Mouse (Mus musculus) spleen, postnatal 36 days (tissue): Measurements from ENCODE around the gene Bik.
A peak's percentile ranks its signal among the peaks of the same experiment; 100 is the strongest.

Source experiments
- DNase-seq, 2 experiments: peaks; one replicate each; pipeline ENCODE4 v3.0.0; 2022; ENCODE audit warnings: low spot score in 2 of 2, mixed read lengths in 1 of 2

Bik gene

DNA sequence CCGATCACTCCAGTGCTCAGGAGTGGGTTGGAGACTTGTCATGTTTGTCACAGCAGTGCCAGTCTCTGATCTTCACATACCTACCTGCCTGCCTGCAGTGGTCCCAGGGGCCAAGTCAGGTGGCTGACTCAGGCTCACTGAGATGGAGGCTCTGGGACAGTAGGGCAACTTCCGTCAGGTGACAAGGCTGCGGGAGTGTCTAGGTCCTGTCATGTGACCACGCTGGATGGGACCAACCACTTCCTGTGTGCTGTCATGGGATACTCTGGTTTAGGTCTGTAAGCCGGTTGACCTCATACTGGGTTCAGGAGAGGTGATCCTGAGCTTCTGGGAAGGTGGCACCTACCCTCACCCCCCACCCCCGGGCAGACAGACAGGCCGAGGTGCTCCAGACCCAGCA lies 19.4 kb downstream of the Bik start:
- no peak for DNase-seq

DNA sequence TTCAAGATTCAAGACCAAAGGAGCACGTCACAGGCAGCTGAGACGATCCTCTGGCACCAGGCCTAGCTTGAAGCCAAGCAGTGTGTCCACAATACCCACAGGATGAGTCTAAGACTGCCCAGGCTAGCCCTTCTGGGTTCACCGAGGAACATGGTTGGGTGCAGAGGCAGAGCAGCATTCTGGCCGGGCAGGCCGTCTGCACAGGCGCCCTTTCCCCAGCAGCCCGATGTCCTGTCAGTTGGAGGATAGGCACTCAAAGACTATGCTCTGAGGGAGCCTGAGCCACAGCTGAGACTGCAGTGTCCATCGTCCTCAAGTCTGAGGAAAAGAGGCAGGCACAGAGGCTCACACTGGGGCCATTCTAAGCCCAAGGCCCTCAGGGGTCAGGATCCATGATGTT lies 20.5 kb downstream of the Bik start:
- no peak for DNase-seq

DNA sequence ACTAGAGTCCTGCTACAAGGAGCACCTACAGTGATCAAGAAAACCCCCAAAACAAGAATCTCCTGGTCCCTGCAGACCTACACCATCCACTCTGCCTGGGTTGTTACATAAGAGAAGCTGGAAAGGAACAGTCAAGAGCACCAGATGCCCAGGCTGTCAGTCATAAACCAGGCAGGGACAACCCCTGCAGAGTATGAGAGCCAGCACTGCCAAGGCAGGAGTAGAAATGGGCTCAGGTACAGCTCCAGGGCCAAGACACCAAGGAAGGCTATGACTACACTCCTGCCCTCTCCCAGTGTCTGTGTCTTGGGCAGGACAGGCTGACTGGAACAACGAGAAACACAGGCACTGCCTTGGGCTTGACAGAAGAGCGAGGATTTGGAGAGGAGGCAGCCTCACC lies 23.5 kb downstream of the Bik start:
- DNase-seq, result no peak

DNA sequence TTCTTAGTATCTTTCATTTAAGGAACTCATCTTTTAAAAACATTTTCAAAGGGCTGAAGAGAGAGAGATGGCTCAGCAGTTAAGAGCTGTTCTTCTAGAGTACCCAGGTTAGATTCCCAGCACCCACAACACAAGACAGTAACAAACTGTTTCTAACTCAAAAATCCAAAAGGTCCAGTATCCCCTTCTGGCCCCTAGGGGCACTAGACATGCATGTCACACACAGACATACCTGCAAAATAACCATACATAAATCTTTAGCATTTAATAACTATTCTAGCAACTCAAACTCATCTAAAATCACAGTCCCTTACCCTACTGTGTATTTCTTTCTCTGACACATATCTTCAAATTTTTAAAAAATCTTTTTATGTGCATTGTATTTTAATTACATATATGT lies 27.2 kb downstream of the Bik start:
- DNase-seq, result no peak

DNA sequence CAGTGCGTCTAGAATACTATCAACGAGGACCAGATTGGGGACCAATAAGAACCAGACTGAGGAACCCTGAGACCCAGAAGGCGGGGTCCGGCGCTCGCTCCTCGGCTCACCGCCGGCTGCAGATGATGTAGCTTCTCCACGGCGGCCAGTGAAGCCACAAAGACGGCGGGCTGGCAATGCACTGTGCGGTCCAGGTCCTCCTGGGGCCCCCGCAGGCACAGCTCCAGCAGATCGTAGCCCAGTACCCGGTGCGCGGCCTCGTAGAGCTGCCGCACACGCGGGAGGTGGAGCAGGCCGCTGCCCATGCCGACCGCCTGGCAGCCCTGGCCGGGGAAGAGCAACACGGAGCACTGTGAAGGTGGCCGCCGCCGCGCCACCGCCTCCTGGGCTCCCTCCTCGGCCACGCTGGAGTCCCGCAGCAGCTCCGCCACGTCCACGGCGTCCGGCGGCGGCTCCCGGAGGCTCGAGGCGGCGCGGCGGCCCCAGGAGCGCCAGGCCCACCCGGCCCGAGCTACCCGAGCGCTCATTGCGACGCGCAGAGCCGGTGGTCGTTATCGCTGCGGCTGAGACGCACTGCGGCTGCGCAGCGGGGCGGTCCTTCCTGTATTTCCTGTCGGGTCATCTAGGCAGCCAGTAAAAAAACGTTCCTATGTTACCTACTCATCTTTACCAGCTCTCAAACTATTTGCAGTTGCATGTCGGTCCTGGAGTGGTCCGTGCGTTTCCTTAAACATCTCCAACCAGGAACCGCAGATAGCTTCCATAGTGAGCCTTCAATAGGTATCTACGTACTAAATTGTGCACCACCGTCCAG lies 28.7 kb downstream of the Bik start:
- DNase-seq, result peak; percentile 85 to 91

DNA sequence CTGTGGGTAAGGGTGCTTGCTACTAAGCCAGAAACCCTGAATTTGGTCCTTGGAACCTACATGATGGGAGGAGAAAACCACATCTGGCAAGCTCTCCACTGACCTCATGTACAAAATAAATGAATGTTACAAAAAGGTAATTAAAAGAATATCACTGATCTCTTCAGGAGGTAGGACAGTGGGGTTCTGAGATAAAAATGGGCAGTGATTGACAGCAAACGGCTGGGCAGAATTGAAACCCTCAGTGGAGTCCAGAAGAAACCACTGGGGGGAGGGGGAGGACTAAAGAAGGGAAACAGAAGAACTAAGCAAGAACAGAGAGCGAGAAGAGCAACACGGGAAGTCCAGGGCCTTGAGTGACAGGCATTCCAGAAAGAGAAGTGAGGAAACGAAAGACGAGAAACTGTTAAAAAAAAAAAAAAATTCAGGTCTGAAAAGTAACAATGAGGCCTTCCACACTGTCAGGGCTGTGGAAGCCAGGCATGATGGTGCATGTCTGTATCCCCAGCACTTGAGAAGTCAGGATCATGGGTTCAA lies 34.3 kb downstream of the Bik start:
- peak in 1 of 2 experiments; percentile 18 for DNase-seq

DNA sequence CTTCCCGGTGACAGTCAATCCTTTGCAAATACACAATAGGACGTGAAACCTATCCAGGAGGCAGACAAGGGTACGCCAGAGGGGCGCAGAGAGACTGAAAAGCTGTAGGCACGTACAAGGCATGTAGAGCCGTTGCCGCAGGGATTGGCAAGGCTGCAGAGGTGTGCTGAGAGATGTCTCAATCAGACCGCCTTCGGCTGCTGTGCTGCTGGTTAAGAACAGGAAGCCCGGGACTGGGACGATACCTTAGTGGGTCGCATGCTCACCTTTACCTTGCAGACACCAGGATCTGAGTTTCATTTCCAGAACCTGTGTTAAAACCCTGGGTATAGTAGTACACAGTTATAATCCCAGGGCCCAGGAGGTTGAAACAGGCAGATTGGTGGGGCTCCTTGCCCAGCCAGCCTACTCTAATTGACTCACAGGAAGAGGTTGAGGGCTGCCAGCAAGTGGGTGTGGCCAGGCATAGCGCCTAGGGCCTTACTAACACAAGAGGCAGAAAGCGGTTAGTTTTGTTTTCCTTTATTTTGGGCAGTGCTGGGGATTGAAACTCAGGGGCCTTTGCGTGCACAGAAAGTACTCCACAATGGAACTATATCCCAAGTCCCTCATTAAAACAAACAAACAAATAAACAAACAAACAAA lies 36.1 kb downstream of the Bik start:
- peak; percentile 85 to 90 for DNase-seq

DNA sequence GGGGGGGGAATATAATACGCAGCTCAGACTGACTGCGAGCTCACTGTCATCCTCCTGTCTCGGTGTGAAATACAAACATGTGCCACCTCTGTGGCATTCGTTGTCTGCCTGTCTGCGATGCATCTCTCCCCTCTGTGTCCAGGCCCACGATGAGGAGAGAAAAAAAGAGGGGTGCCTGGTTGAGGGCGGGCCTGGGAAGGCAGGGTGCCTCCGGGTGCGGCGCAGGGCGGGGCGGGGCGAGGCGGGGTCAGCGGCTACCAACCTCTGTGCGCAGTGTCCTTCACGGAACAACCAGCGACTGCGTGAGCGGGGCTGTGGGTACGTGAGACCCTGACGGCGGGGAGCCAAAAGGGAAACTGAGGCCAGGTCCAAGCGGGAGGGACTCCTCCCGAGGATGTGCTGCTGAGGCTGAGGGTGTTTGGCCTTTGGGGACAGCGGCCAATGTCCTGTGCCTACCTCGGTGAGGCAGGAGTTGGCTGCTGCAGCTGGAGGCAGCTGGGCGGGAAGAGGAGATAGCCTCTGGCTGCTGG lies 36.7 kb downstream of the Bik start, which contains the start of the genes Tspo and Mcat:
Gene Tspo (plus strand): TSS at position 266 of the 530 bp plus-strand sequence.
Gene Mcat (minus strand): TSS at position 461 of the 530 bp plus-strand sequence.
- DNase-seq, result peak; percentile 80 to 83

DNA sequence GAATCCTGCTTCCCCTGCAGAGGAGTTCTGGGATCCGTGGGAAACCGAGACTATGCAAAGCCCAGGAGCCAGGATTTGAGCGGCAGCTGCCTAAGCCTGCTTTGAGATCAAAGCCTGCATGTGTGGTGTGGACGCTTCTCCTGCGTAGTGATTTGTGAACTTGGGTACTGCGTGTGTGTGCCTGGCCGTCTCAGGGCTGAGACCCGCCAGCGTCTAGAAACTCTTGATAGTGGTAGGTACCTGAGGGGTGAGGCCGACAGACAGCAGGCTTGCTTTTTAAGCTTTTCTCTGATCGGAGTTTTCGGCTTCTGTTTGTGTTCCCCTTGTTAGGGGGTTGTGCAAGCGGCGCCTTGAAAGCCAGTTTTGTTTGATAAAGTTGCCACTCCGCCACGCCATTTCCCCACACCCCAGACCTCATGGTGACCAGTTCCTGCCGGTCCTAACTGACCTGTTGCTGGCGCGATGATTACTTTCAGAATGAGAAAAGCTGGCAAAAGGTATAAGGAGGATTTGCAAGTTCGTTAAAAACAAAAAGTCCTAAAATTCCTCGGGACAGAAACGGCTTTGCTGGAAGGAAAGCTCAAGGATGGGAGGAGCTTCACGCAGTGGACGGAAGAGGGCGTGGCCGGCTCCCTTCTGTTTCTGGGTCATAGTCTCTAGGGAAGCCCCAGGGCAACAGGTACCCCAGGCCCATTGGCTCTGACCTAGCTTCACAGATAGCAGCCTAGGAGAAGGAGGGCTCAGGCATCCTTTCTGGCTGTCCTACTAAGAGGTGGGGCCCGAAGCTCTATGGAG lies 37.4 kb downstream of the Bik start:
- DNase-seq, result peak; percentile 53 to 65

DNA sequence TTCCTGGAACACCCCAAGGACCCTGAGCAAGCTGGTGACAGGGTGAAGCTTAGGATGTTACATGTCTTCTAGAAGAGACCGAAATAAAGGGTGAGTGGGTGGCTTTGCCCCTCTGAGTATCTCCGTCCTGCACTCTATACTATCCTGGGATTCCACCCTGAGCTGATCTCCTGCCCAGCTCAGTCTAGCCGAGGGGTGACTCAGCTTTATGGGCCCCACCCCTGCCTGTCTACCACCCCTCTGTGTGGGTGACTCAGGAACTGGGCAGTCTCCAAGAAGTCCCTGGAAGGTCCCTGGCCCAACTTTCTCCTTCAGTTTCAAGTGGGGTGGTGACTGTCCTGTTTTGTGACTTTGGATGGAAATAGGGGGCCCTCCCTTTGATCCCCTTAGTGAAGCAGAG lies 38.8 kb downstream of the Bik start:
- peak; percentile 38 to 61 for DNase-seq

DNA sequence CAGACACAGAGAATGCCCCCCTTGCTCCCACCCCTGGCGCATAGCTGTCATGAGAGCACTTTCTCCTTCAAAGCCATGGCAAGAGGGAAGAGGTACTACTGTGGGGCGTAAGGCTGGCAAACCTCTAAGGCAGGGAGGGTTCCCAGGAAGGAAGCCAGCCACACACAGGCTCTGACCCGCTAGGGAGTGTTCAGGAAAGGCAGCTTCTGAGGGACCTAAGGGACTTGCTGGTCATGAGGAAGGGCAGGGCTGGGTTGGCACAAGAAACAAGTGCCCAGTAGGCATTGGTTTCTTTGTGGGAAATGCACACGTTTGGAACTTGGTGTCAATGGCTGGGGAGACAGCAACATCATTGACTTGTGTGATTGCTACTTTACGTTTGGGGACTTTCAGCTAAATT lies 39.3 kb downstream of the Bik start:
- no peak for DNase-seq

DNA sequence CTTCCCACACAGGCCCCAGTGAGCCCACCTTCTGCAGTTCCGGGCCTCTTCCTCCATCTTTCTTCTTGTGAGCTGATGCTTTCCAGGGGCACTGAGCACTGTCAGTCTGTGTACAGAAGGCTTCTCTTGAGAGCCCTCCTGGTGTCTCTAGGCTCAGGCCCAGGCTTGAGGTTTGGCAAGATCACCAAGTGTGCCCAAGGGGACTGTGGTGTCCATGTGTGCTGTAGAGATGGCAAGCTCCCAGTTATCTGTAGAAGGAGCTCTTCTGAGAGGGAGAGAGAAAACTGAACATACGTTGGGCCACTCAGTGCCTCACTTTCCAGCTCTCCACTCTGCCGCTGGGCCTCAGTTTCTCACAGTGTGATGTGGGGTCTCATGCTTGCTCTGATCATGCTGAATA lies 41.1 kb downstream of the Bik start:
- no peak for DNase-seq

DNA sequence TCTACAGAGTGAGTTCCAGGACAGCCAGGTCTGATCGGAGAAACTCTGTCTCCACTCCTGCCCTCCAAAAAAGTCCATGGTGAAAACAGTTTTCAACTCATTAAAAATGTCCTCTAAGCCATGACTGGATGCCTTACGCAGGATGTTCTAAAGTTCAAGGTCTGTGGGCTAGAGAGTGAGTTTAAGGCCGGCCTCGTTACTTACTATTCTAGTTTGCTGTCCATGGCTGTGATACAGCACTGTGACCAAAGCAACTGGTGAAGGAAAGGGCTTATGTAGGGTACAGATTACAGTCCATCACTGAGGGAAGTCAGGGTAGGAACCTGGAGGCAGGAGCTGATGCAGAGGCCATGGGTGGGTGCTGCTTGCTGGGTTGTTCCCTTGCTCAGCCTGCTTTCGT lies 41.9 kb downstream of the Bik start:
- DNase-seq, result no peak

DNA sequence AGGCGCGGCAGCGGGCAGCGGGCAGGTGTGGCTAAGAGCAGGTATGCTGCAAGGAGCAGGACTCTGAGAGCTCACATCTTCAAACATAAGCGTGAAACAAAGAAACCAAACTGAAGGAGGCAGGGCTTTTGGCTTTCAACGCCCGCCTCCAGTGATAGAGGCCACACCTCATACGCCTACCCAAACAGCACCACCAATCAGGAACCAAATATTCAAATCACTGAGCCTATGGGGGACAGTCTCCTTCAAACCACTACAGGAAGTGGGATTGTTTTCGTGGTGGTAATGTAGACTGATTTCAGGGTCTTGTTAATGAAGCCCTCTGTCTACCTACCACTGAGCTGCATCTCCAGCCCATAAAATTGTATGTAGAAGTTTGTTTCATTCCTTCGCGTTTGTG lies 43.0 kb downstream of the Bik start:
- DNase-seq, result no peak

DNA sequence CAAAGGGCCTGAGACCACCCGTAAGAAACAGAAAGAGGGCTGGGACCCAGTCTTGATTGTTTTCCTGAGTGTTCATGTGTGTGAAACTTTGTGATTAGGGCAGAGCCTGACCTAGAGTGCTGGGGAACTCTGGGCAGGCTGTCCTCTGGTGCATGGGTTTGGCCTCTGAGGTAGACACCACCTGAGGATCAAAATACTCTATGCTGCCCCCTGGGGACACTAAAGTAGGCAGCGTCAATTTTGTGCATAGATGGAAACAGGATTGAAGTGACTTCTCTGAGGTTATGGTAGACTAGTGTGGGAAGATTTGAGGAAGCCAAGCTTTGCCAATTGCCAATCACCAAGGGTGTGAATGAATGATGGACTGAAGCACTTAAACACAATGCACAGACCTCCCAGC lies 44.0 kb downstream of the Bik start:
- DNase-seq, result no peak

DNA sequence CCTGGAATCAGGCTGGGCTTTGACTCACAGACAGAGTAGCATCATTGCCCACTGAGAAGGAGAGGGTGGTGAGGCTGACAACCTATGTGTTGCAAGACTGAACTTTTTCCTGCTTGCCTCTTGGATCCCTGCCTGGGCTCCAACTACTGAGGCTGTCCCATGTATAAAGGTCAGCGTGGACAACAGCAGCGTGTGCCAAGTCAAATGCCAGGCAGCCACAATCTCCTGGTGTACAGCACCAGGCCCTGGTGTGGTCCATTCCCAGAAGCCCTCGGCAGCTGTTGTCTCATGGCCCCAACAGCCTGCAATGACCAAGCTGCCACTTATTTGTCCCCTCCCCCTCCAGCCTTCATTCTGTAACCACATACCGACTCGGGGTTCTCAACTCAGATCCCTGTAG lies 45.0 kb downstream of the Bik start:
- DNase-seq, result no peak

DNA sequence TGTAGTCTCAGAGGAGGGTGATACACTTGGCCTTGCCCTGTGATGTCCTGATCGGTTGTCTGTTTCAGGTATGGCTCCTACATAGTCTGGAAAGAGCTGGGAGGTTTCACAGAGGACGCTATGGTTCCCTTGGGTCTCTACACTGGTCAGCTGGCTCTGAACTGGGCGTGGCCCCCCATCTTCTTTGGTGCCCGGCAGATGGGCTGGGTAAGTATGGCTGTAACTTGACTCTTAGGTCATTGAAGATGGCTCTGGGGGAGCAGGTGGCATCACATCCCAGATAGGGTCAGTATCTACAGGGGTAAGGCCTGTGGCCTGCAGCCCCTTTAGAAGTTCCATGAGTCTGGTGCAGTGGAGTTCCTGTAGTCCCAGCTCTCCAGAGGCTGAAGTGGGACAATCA lies 45.5 kb downstream of the Bik start:
- DNase-seq, result no peak

DNA sequence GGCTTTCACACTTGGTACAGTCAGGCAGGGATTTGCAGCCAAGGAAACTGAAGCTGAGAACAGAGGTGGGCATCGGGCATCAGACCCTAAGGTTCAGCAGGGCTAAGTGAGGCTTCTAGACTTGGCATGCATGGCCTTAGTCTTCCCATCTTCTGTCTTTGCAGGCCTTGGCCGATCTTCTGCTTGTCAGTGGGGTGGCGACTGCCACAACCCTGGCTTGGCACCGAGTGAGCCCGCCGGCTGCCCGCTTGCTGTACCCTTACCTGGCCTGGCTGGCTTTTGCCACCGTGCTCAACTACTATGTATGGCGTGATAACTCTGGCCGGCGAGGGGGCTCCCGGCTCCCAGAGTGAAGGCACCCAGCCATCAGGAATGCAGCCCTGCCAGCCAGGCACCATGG lies 46.9 kb downstream of the Bik start:
- DNase-seq, result no peak

DNA sequence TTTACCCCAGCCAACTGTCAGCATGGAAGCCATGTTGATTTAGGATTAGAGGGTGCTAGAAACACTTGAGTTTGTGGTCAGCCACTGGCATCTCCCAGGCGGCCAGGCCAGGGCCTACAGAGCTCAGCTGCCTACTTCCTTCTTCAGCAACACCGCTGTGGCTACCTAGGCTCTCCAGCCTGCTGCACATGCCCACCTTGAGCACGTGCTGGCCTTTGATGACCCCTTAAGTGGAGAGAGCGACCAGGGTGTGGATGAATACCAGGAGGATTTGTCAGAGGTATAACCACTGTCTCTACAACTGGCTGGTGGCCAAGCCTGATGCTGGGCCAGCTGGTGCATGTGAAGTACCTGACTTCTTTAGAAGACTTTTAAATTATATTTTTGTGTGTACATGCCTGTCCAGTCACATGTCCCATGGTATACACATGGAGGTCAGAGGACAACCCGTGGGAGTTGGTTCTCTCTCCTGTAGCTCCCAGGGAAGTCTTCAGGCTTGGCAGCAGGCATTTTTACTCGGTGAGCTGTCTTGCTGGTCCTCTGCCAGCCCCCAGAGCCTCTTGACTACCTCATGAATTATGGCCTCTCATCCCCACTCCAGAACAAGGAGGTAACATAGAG lies 48.2 kb downstream of the Bik start:
- no peak for DNase-seq

DNA sequence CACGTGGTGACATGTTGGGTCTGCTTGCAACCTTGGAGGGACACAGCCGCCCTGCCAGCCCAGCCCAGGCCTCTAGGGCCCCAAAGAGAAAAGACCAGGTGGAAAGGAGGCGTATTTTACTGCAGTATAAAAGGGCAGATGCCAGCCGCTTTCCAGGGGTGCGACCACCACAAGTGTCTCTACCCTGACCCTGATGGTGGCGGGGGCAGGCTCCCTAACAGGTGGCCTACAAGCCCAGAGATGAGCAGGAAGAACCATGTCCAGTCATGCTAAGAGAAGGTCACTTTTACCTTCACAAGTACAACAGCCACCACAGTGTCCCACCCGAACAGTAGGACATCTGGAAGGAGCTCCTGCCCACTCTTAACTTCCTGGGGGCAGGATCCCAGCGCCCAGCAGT lies 48.9 kb downstream of the Bik start:
- no peak for DNase-seq

DNA sequence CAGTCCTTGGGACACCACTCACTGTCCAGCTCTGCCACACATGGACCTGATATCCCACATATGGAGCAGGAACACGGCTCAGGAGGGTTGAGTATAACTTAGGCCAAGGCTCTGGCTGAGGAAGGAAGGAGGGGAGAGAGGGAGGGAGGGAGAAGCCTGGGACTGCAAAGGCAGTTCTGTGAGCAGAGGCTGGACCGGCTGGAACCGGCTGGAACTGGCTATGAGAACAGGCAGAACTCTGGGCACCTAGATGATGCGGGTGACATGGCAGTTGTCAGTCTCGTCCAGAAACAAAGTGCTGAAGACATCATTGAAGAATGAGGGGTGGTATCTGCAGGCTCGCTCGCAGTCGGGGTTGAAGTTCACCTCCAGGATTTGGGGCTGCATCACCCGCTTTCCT lies 50.0 kb downstream of the Bik start:
- no peak for DNase-seq

DNA sequence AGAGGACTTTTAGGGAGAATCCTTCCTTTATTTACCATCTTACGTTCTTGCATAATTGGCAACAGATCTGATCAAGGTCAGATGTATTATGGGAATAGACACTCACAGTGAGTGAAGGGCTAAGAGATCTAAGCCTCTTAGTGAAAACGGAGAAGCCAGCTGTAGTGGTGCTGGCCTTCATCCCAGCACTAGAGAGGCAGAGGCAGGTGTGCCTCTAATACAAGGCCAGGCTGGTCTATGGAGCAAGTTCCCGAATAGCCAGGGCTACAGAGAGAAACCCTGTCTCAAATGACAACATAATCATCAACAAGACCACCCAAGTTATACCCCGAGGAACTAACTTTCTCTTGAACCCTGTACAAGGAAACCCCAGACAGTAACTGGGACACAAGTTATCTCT lies 56.3 kb downstream of the Bik start:
- DNase-seq, result no peak
